Mouse (Mus musculus) midbrain, embryonic 11.5 days (tissue): ENCODE results near the gene Klhl15. TPM values are rescaled to one million over a fixed set of nuclear protein-coding genes. Genes with fewer than 3 reads are reported as not detected.
A peak's percentile ranks its signal among the peaks of the same experiment; 100 is the strongest.

Experiments used
- ATAC-seq: fragments of 200-750 bp; cut with Nextera tagmentation; 2 replicates; pipeline ENCODE4 v1.8.0; 2017; ENCODE audit warnings: moderate TSS enrichment, moderate library complexity; ENCODE audit not compliant: low FRiP score
- DNase-seq: peaks from one replicate; pipeline ENCODE4 v3.0.0; 2015; ENCODE audit warnings: low spot score; ENCODE audit errors: missing footprints
- H3K27ac ChIP-seq: fragments of 300-500 bp; sonication (generic); 2 replicates; pipeline ENCODE4 v1.5.1; 2014; ENCODE audit warnings: low read depth, low read length
- H3K27me3 ChIP-seq: fragments of 300-500 bp; sonication (generic); 2 replicates; pipeline ENCODE4 v1.6.1; 2014; ENCODE audit warnings: mild to moderate bottlenecking, low read length, moderate library complexity, mixed read lengths; ENCODE audit not compliant: control insufficient read depth, insufficient read depth
- H3K36me3 ChIP-seq: fragments of 300-500 bp; sonication (generic); 2 replicates; pipeline ENCODE4 v1.6.1; 2014; ENCODE audit warnings: mild to moderate bottlenecking, low read length, moderate library complexity, mixed read lengths; ENCODE audit not compliant: control insufficient read depth, insufficient read depth
- H3K4me1 ChIP-seq: fragments of 300-500 bp; sonication (generic); 2 replicates; pipeline ENCODE4 v1.6.1; 2014; ENCODE audit warnings: low read length; ENCODE audit not compliant: control insufficient read depth, insufficient read depth
- H3K4me2 ChIP-seq: fragments of 300-500 bp; sonication (generic); 2 replicates; pipeline ENCODE4 v1.6.1; 2014; ENCODE audit warnings: mild to moderate bottlenecking, moderate library complexity
- H3K4me3 ChIP-seq: fragments of 300-500 bp; sonication (generic); 2 replicates; pipeline ENCODE4 v1.5.1; 2014; ENCODE audit warnings: low read depth, low read length
- H3K9ac ChIP-seq: fragments of 300-500 bp; sonication (generic); 2 replicates; pipeline ENCODE4 v1.6.1; 2014; ENCODE audit warnings: low read length
- H3K9me3 ChIP-seq: fragments of 300-500 bp; sonication (generic); 2 replicates; pipeline ENCODE4 v1.6.1; 2016; ENCODE audit warnings: low read length; ENCODE audit not compliant: control insufficient read depth
- WGBS: fragments of 180-500 bp; shearing (Covaris S2); extraction: QIAGEN DNeasy Blood & Tissue Kit; methylation state at CpG from one replicate; pipeline ENCODE4 v1.1.7; 2014; 5-methylcytosine and 5-hydroxymethylcytosine counted together
- microRNA-seq: library from miRNA; unstranded; fragments of <30 nt; microRNA quantifications from one replicate; pipeline ENCODE4, GENCODE M21; 2017
- polyA plus RNA-seq: library from polyadenylated mRNA; unstranded; fragments of >200 nt; fragmentation: Nextera tagmentation; extraction: Ambion mirVana; gene quantifications from 2 replicates; pipeline ENCODE4 v1.2.1, GENCODE M21; 2014

The Klhl15 gene
- polyA plus RNA-seq, 1 experiment from 2014 or later = 11.3 TPM

DNA sequence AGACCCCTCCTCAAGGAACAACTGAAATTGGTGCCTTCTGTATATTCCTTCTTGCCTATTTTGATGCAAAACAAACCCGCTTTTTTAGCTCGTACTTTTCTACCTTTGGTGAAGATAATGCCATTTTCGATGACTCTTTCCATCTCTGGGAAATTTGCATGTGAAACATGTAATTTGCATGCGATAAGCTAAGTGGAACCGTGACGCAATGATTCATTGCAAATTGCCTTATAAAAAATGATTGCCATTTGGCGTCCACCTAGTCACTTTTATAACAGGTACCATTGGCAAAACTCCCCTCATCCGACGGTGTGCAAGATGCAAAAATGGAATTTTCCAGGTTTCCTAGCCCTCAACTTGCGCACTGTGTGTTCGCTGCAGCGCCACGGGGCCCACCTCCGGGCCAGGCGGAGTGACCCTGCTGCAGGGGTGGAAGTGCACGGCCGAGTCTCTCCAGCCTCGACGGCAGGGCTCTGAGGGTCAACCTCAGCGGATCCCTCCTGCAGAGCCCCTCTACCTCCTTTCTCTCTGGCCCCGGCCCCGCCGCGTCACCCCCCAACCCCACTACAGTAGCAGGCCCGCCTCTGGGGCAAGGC, 365 bp upstream of the Klhl15 start:
- Histone ChIP-seq H3K36me3 (no peaks in the 10 kb centered on the region), H3K4me1 (no peaks in the 10 kb centered on the region), H3K27me3 (peaks cover 40% of the 10 kb centered on the region), H3K4me2 (peak overlapping the region; percentile 41), H3K4me3 (peak overlapping the region; percentile 51), H3K9ac (peak overlapping the region; percentile 68), H3K27ac (peak overlapping the region; percentile 77), H3K9me3 (no peaks in the 10 kb centered on the region)
- ATAC-seq (no peak), DNase-seq (peak; percentile 84)
- 12% methylated on average over 22 of the region's 25 CpGs for WGBS

GRCm38 (mm10) chrX:94235190-94235555, 774 bp downstream of the Klhl15 start:
- Histone ChIP-seq H3K4me1 (no peaks in the 10 kb centered on the region), H3K27ac (peak overlapping the region; percentile 11; the same call in 1 of the 2 replicates), H3K9me3 (no peaks in the 10 kb centered on the region), H3K9ac (peak overlapping the region; percentile 68), H3K4me3 (peak overlapping the region; percentile 51), H3K27me3 (peaks cover 45% of the 10 kb centered on the region), H3K36me3 (no peaks in the 10 kb centered on the region), H3K4me2 (peak overlapping the region; percentile 41)
- DNase-seq (peak; percentile 91), ATAC-seq (peak; percentile 63)
- 14% methylated on average over 35 of the region's 35 CpGs for WGBS

GRCm38 (mm10) chrX:94235601-94236000, 1.2 kb downstream of the Klhl15 start:
- WGBS = 25% methylated on average over 12 of the region's 12 CpGs
- no peaks in the 10 kb centered on the region for H3K36me3 ChIP-seq
- ATAC-seq (no peak), DNase-seq (no peak)
- H3K9ac ChIP-seq = peak overlapping the region; percentile 44; the same call in 1 of the 2 replicates
- H3K27ac ChIP-seq = no peak overlapping the region
- H3K4me3 ChIP-seq = peak overlapping the region; percentile 51
- no peaks in the 10 kb centered on the region for H3K9me3 ChIP-seq
- H3K27me3 ChIP-seq = peaks cover 44% of the 10 kb centered on the region
- H3K4me2 ChIP-seq = peak overlapping the region; percentile 41
- no peaks in the 10 kb centered on the region for H3K4me1 ChIP-seq

- Histone ChIP-seq H3K36me3 (no peaks in the 10 kb centered on the region), H3K9me3 (no peaks in the 10 kb centered on the region), H3K4me3 (no peak overlapping the region), H3K4me2 (no peak overlapping the region), H3K27ac (no peak overlapping the region), H3K4me1 (no peaks in the 10 kb centered on the region), H3K27me3 (peaks cover 22% of the 10 kb centered on the region), H3K9ac (no peak overlapping the region)
- DNase-seq (peak; percentile 90), ATAC-seq (no peak)
- 8% methylated on average over 2 of the region's 2 CpGs for WGBS
Measured at GRCm38 (mm10) chrX:94288923-94289322, 54.5 kb downstream of the Klhl15 start.

DNA sequence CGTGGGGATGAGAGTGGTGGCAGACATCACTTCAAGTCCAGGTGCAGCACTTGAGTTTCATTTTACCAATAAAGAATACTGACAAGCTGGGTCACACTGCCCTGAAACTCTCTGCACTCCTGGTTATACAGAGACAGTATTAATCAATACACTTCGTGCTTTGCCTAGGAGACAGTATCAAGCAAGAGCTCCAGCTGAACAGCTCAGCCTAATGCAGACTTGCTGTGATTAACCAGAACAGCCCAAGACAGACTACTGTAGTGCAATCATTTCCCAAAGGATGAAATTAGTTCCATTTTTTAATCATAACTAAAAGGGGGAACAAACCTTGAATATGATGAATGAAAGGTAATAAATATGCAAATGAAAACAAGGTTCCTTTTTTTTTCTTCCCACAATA, 68.5 kb downstream of the Klhl15 start:
- no peaks in the 10 kb centered on the region for H3K36me3 ChIP-seq
- 55% methylated on average over 2 of the region's 2 CpGs for WGBS
- no peaks in the 10 kb centered on the region for H3K9me3 ChIP-seq
- no peak overlapping the region for H3K4me2 ChIP-seq
- H3K4me1 ChIP-seq = no peaks in the 10 kb centered on the region
- no peak overlapping the region for H3K9ac ChIP-seq
- no peak overlapping the region for H3K27ac ChIP-seq
- DNase-seq (no peak), ATAC-seq (no peak)
- H3K27me3 ChIP-seq = peaks cover 31% of the 10 kb centered on the region
- no peak overlapping the region for H3K4me3 ChIP-seq

DNA sequence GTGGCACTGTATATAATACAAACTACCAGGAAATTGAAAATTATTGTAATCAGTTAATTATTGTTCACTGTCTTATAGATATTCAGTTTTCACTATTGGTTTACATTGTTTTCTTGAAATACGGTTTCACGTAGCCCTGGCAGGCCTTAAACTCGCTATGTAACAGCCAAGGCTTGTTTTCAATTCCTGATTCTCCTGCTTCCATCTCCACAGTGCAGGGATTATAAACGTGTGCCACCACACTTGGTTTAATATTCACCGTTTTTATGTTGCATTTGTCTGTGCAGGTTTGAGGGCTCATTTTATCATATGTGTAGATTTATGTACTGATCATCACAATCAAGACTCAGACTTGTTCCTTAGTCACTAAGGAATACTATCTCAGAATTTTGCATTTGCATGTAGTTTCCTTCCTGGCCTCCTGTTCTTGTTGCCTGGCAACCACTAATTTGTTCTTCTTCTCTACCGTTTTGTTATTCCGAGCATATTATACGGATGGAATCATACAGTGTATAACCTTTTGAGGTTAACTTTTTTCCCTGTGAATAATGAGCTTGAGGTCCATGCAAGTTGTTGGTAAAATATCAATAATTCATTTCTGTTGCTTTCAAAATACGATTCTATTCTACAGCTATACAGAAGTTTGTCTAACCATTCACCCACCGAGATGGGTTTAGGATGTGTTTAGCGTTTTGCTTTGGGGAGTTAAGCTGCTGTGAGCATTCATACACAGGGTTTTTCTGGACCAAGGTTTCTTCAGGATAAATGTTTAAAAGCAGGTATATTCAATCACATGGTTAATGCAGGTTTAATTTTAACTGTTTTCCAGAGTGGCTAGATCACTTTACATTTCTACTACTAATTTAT, 86.9 kb downstream of the Klhl15 start:
- no peaks in the 10 kb centered on the region for H3K4me1 ChIP-seq
- H3K9me3 ChIP-seq = no peaks in the 10 kb centered on the region
- no peaks in the 10 kb centered on the region for H3K36me3 ChIP-seq
- ATAC-seq (no peak), DNase-seq (no peak)
- H3K27me3 ChIP-seq = peaks cover 24% of the 10 kb centered on the region
- no peak overlapping the region for H3K9ac ChIP-seq
- WGBS = 76% methylated on average over 11 of the region's 11 CpGs
- no peak overlapping the region for H3K4me2 ChIP-seq
- no peak overlapping the region for H3K4me3 ChIP-seq
- no peak overlapping the region for H3K27ac ChIP-seq

Small RNA genes within 50 kb of the gene (microRNA-seq; reads per million reads assigned to microRNA genes)
- gene Mir7673 = not detected

Other genes starting within 250 kb of the Klhl15 start
- 28.6 and 31.0 TPM in 2 replicates for gene Zfx, start 110.9 kb upstream of the Klhl15 start, polyA plus RNA-seq
- gene Eif2s3x, start 21.7 kb upstream of the Klhl15 start, polyA plus RNA-seq = 126 and 140 TPM in 2 replicates
- gene Fam90a1b, start 132.2 kb downstream of the Klhl15 start, polyA plus RNA-seq = 0.18 TPM in 1 of 2 replicates, not detected in the other
- 111 and 119 TPM in 2 replicates for gene Apoo, start 132.5 kb downstream of the Klhl15 start, polyA plus RNA-seq